Mouse (Mus musculus) left cerebral cortex, postnatal 14 days (tissue): Measurements from ENCODE around the gene Fndc3b. TPM values are rescaled to one million over a fixed set of nuclear protein-coding genes. Genes with fewer than 3 reads are reported as not detected.
A peak's percentile ranks its signal among the peaks of the same experiment; 100 is the strongest.

ENCODE experiments used
- DNase-seq, 2 experiments: peaks; one replicate each; pipeline ENCODE4 v3.0.0; 2021 to 2022; ENCODE audit warnings: low spot score in 2 of 2, mixed read lengths in 1 of 2
- intact Hi-C: fragments of 180-260 bp; cut with DNase I; formaldehyde crosslinking; loops from one replicate; pipeline ENCODE4 v1.15.1; 2025
- total RNA-seq, 2 experiments: library from RNA; stranded (reverse); gene quantifications; 2 replicates each; pipeline ENCODE4 v1.2.3; 2021

Gene Fndc3b
- total RNA-seq, 2 experiments from 2014 or later, result 23.2 to 25.2 TPM

- DNase-seq, result no peak
- intact Hi-C loops, result no loop called here
Measured at GRCm38 (mm10) chr3:27632880-27633279, 78.2 kb downstream of the Fndc3b start.

- intact Hi-C loops, result no loop called here
- DNase-seq, result no peak
Measured at GRCm38 (mm10) chr3:27631112-27631511, 80.0 kb downstream of the Fndc3b start.

GRCm38 (mm10) chr3:27629716-27630115 lies 81.4 kb downstream of the Fndc3b start:
- intact Hi-C loops, result no loop called here

DNA sequence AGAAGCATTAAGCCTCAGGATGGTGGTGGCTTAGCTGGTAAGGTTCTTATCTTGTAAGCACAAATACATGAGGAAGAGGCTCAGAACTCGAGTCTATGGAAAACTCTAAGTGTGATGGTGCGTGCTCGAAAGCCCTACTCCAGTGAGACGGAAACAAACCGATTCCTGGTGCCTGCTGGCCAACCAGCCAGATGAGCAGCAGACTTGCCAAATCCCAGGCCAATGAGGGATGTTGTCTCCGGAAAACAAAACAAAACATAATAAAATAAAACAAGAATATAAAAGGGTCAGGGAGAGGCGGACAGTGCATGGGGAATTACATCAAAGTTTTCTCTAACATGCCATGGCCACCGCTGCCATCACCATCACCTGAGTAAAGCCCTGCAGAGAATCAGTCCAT lies 84.8 kb downstream of the Fndc3b start:
- intact Hi-C loops, result no loop called here
- DNase-seq, result no peak

More at GRCm38 (mm10) chr3:27629716-27630115, 81.4 kb downstream of the Fndc3b start:
- DNase-seq, result no peak

DNA sequence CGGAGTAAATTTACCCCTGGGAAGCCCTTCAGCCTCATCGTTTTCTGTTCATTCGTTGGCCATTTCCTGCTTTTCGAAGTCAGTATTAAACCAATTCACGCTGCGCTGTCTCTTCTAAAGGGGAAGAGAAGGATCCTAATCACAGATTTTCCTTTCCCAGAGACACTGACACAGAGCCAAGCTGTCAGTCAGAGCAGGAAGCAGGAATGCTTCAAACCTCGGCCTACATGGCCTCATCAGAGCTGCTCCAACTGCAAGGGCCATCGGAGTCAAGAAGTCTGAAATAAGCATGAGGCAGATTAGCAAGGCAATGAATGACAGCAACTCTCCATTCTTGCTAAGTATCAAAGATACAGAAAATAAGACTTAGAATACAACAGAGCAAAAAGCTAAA lies 85.5 kb downstream of the Fndc3b start:
- intact Hi-C loops, result no loop called here
- no peak for DNase-seq

- intact Hi-C loops, result no loop called here
- no peak for DNase-seq
Measured at GRCm38 (mm10) chr3:27624974-27625591, 86.0 kb downstream of the Fndc3b start.

DNA sequence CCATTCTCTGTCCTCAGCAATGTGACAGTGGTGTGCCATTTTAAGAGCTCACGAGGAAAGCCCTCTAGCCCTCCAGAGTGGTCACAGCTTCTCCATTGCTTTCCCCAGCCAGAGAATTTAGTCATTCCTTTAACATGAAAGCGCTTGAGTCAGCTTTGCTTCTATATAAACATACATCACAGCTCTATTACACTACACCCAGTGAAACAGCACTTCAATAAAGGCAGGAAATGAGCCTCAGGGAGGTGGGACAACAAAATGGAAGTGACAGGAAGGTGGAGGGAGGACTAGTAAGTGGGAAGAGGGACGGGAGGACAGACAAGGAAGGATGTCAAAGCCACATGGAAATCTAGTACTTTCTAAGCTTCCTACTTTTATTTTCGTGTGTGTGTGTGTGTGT lies 88.7 kb downstream of the Fndc3b start:
- intact Hi-C loops, result no loop called here
- DNase-seq, result no peak

DNA sequence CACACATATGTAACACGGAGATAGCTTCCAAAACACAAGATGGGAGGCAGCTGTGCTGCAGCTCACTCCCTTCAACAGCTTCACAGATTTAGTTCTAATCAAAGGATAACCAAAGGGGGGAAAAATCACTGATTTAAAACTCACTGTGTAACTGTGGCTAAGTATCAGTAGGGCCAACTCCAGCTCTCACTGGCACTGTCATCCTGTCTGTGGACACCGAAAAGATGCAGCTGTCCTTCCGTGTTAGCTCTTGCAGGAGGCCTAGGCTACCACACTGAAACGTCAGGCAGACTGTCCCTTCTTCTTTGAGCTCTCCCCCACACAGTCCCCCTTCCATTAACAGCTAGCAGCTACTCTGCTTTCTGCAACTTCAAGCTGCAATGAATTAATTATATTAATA lies 89.9 kb downstream of the Fndc3b start:
- intact Hi-C loops, result no loop called here
- no peak for DNase-seq

DNA sequence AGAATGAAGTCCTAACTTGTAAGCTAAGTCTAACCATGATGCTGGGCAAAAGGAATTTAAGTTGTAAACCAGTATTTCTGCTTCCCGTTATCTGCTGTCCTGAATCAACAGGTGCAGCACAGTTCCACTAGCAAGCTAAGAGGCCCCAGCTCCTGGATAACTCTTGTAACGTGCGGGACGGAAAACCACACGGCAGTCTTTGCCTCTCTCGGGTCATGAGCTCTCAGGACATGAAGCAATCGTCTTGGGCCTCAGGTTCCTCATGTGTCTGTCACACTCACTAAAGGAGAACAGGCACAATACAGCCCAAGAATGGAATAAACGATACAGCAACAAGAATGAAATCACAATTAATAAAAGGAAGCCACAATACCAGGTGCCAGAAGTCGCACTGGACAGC lies 93.4 kb downstream of the Fndc3b start:
- intact Hi-C loops, result no loop called here
- no peak for DNase-seq

DNA sequence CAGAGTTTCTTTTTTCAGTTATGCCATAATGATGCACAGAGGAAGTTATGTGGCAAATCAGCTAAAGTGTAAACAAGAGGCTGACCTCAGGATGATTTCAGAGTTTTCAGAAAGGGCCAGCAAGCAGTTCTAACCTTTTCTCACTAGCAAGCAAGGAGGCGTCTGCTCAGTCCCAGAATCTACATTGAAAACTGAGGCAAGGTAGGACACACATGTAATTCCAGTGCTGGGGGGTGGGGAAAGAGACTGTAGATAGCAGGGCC lies 93.9 kb downstream of the Fndc3b start:
- intact Hi-C loops, result no loop called here

GRCm38 (mm10) chr3:27616421-27617236 lies 94.5 kb downstream of the Fndc3b start:
- DNase-seq, result no peak
- intact Hi-C loops, result no loop called here

More for the DNA sequence above, 93.9 kb downstream of the Fndc3b start:
- DNase-seq, result no peak

GRCm38 (mm10) chr3:27615479-27615878 lies 95.6 kb downstream of the Fndc3b start:
- no peak for DNase-seq
- intact Hi-C loops, result no loop called here

- DNase-seq, result no peak
- intact Hi-C loops, result no loop called here
Measured at GRCm38 (mm10) chr3:27613828-27614227, 97.3 kb downstream of the Fndc3b start.

GRCm38 (mm10) chr3:27613011-27613410 lies 98.1 kb downstream of the Fndc3b start:
- intact Hi-C loops, result no loop called here
- no peak for DNase-seq

- no peak for DNase-seq
- intact Hi-C loops, result no loop called here
Measured at GRCm38 (mm10) chr3:27611986-27612385, 99.1 kb downstream of the Fndc3b start.

DNA sequence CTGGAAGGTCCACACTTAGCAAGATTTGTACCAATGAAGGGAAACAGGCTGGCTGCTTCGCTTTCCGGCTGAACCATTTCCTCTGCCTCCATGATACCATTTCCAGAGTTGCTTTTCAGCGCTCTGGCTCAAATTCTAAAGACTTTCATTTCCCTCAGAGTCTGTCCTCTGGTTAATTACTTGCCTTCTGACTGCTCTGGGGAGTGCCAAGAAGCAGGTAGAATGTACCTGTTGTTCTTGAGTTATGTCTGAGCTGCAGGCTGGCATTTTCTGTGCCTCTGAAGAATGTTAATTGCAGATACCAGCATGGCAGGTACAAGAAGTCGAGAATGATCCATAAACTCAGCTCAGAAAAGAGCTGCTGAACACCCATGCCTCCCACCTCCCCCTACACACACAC lies 100.6 kb downstream of the Fndc3b start:
- DNase-seq, result no peak
- intact Hi-C loops, result no loop called here

DNA sequence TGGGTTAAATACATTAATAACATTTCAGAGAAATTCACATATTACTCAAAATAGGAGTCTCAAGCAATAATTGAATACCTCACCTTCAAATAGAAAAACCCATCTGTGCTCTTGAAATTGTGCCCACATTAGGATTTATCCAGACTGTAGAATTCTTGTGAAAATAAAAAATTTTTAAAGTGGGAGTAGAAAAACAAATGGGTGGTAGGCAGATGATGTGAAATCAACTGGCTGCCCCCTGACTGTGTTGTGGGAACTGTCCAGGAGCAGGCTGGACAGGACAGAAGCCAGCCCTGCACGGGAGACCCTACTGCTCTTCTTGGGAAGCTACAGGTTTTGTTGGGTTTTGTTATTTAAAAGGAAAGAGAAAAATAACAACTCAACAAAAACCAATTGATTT lies 101.0 kb downstream of the Fndc3b start:
- DNase-seq, result no peak
- intact Hi-C loops, result no loop called here

DNA sequence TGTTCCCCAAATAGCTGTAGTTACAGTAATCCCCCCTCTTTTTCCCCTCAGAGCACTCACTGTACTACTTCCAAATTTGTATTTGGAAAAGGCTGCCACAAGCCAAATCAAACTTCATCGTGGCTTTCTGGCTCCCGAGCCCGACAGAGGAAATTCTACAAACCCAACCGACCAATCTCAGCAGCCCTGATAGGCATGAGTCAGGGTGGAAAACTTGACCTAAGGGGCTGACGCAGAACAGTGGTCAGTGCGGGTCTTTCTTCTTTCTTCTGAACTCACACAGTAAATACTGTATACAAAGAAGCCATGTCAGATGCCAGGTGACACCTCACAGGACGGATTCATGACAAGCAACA lies 103.3 kb downstream of the Fndc3b start:
- no peak for DNase-seq
- intact Hi-C loops, result no loop called here

- intact Hi-C loops, result no loop called here
- DNase-seq, result peak; percentile 50 to 51
Measured at GRCm38 (mm10) chr3:27607081-27607795, 103.9 kb downstream of the Fndc3b start.

GRCm38 (mm10) chr3:27606626-27607025 lies 104.5 kb downstream of the Fndc3b start:
- intact Hi-C loops, result no loop called here

GRCm38 (mm10) chr3:27605613-27606012 lies 105.5 kb downstream of the Fndc3b start:
- intact Hi-C loops, result no loop called here
- no peak for DNase-seq

More at GRCm38 (mm10) chr3:27606626-27607025, 104.5 kb downstream of the Fndc3b start:
- no peak for DNase-seq
